Mouse (Mus musculus) adrenal gland, adult (tissue): ENCODE measurements around the gene Smtn.

Experiments
- DNase-seq, 2 experiments: peaks; one replicate each; pipeline ENCODE4 v3.0.0; 2022 to 2023; ENCODE audit warnings: low spot score in 1 of 2; ENCODE audit not compliant: inconsistent age in 2 of 2

Gene Smtn

DNA sequence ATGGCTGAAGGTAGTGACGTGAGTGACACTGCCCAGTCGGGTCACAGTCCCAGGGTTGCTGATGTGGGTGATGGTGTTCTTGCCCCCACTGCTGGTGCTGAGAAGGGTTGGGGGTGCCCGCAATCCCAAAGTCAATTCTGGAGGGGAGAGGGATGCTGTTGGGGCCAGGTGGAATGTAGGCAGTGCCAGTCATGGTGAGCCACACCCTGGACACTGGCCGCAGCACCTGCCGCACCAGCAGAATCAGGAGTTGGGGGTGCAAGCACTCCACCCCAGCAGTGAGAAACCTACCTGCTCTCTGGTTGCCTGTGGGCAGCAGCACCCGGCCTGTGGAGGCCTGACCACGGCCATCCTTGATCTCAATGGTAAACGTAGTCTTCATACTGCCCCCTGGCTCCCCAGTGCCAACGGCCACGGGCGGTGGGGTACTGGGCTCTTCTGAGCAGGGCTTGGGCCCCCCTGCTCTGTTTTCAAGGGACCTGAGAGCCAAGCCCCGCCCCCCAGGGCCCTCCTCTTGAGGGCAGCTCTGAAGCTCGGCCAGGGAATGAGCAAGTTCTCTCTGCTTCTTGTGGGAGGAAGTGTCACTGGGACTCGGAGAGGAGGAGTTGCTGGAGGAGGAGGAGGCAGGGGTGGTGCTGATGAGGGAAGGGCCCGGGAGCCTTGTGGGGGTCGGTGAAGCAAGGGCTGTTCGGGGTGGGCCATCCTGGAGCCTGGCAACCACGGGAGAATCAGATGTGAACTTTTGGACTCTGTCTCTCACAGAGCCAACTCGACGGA is 10.7 kb downstream of the Smtn start:
- no peak for DNase-seq

DNA sequence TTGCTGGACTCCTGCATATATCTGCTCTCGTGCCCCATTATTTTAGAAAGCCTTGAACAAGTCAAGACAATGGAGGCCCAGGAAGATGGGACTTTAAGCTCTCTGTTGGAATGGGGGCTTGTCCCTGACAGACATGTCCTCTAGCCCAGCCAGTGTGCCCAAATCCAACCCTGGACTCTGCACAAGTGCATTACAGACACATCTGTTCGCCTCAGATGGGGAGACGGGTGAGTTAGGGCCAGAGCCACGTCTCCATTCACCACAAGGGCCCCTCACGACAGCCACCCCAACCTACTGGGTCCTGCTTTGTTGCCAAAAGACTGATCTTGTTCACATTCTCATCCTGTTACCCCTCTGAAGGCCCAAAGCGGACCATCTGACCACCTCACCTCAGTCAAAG is 12.2 kb downstream of the Smtn start:
- DNase-seq: no peak

DNA sequence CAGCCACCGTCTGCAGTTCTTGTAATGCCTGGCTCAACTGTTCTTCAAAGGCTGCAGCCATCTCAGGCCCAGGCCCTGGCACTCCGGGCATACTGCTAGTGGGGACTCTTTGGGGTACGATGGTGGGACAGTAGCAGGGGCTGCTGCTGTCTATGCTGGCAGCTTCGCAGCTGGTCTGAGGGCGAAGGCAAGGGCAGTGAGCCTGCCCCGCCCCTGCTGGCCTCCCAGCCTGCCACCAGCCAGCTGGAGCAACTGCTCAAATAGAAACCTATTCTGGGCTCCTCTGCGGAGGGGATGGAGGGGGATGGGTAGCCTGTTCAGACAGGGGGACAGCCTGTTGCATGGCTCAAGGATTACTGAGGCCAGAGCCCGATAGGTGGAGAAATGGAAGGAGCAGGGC is 12.6 kb downstream of the Smtn start:
- DNase-seq: no peak

DNA sequence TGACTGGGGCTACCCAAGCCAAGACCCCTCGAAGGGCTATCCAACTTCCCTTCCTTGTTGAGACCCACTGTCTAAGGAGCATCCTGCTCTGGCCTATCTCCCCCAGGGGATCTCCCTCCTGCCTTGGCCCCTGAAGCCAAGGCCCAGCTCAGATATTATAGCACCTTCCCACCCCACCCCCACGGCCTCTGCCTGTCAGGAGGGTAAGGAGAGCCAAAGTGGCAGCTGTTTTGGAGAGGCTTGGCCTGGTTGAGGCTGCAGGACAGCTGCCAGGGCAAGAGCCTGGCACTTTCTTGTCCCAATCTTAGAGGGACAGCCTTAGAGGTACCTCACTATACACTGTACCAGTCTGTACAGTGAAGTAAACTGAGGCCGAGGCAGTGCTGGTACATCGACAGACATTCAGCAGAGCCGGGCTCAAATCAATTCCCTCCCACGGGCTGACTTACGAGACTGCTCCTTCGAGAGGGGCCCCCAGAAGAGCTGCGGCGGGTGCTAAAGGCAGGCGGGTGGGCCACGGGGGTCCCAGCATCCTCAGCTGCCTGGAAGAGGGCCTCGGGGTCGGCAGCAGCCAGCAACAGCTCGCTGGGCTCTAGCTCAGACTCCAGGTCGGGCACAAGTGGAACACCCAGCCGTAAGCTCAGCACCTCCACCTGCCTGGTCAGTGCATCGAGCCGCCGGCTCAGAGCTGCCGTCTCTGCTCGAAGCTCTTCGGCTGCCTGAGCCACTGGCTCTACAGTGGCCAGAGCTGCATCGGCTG is 13.3 kb downstream of the Smtn start:
- DNase-seq: no peak

DNA sequence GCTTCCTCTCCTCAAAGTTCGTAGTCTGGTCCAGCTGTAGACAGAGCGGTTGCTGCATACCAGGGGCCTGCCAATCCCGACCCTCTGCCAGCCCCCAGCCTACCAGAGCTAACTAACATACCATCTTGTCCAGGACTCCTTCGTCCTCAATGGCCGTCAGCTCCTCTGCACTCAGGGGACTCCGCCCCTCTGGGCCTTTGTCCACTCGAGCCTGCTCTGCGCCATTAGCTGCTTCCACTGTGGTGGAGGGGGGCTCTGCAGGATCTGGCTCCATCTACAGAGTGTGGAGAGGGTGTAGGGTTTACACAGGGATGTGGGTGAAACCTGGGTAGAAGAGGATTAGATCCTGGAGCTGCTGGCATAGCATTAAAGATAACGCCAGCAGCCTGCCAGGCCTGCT is 14.2 kb downstream of the Smtn start:
- DNase-seq: no peak

DNA sequence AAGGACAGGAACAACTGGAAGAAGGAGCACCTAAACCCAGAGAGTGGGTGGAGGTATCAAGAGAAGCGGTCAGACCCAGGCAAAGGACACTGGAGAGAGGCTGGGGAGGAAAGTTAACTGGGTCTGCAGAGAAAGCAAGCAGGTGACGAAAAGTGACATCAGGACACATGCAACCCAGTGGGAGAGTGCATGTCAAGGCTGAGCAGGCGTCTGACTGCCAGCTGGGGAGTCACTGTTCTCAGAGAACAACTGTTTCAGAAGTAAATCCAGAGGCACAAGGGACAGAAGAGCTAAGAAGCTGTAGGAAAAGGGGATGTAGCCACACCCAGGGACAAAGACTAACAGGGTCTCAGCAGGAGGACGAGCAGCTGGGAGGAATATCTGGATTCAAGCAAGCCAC is 14.9 kb downstream of the Smtn start:
- DNase-seq: no peak

DNA sequence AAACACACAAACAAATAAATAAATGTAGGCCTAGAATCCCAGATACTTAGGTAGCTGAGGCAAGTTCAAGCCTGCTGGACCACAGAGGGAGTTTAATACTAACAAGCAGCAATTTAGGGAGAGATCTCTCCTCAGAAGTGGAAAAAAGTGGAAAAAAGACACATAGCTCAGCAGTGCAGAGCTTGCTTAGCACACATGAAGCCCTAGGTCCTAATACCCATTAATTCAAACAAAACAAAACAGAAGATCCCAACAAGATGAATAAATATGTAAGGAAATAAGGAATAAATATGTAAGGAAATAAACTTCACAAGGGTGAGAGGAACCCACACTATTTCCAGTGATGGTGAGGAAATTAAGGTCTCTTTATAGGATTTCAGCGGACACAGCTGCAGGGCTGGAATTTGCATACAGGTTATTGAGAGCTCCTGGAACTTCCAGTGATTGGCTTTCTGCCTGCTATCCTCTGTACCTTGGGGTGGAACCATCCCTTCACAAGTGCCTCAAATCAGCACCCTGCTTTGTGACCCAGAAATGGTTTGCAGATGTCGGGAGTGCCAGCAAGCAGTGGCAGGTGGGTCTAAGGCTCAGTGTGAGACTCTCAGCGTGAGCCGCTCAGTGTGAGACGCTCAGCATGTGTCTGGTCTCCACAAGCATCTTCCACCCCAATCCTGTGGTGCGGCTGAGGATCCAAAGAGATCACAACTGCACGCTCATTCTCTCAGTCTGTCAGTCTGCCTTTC is 16.4 kb downstream of the Smtn start:
- no peak for DNase-seq

DNA sequence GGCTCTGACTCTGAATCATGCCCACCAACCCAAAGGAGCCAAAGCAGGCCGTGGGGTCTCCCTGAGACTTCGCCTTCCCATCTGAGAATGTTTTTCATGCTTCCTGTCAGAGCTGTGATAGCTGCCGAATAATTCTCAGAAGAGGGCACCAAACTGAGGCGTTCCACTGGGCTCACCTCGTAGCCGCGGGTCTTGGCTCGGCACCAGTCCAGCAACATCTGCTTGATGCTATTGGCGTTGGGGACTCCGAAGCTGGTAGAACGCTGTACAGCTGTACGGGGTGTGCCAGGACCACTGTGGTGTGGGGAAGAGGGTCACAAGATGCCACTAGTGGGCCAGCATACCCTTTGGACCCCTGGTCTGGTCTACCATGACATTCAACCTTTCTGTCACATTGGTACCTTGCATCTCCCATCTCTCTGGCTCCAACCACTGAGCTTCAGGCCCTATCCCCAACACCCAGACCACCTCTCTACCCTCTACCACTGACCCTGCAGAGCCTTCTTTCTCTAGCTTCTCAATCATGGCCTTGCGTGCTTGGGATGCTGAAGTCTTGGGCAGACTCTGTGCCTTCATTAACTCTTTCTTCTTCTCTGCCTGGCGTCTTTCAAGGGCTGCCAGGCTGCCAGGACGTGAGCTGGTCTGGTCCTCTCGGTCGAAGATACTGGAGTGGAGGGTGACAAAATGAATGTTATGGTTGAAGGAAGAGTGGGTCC is 18.0 kb downstream of the Smtn start:
- DNase-seq: no peak

DNA sequence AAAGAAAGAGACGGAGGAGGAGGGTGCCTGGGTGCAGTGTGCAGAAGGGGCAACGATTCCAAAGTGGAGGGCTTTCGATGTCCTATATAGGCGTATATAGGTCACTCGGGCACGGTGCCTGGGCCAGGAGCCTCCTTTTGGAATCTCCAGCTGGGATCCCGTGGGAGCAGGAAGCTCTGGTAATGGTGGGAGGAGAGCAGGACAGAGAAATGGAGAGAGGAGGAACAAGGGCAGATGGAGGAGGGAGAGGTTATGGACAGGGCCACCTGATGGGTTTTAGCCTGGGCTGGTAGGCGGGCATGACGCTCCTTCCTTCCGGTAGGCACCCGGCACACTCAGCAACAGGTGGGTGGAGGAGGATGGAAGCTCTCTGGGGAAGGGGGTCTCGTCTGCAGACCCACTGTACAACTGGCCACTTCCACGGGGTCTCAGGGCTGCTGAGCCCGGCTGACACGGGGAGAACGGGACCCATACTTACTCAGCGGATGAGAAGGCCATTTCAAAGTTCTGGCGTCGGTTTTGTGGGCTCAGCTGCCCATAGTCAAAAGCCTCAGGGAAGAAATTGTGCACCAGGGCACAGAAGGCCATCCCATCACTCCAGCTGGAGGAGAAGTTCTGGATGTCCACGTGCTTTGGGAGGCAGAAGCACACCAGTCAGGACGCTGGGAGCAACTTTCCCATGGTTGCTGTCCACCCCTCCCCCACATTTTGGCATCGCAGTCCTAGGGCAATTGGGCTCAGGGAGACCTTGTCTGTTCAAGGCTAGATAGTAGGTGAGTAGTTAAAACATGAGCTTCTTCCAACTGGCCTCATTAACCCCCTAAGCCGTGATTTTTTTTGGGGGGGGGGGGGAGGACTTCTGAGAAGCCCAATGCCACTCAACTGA is 18.8 kb downstream of the Smtn start:
- no peak for DNase-seq

DNA sequence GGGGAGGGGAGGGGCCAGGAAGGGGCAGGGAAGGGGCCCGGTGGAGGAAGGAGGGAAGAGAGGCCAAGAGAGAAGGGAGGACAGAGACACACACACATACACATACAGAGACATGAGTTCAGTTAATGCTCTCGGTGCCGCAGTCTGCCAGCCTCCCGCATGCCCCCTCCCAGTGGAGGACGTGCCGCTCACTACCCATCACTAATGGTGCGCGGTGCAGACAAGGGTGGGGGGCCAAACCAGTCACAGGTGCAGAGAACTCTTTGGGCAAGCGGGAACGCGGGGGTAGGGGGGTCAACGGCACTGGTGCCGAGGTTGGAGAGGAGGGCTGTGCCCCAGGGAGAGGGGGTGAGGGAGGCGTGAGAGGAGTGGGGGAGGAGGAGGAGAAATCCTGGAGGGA is 19.5 kb downstream of the Smtn start:
- DNase-seq: no peak

DNA sequence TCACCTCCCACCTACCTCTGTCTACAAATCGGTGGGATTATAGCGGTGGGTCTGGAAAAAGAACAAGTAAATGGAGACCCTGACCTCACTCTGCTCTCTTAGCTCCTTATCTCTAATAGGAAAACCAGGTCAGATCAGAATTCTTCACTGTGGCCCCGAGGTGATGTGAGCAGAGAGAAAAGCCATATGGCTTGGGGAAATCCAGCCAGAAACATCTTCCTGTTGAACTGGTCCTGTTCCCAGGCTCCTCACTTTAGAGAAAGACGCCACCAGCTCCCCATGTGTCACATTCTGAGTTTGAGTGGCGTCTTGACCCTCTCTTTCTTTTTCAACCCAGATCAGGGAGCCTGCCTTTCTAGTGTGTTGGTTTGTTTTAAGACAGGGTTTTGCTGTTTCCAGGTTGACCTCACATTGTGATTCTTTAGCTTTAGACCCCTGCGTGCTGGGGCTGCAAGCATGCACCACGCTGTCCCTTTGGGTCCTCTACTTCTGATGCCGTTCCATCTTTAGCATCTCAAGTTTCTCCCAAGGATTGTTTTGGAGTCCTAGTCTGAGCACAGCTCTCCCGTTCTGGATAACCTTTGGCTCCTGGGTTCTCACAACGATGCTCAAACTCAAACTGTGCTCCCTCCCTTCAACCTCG is 20.5 kb downstream of the Smtn start:
- DNase-seq: no peak

DNA sequence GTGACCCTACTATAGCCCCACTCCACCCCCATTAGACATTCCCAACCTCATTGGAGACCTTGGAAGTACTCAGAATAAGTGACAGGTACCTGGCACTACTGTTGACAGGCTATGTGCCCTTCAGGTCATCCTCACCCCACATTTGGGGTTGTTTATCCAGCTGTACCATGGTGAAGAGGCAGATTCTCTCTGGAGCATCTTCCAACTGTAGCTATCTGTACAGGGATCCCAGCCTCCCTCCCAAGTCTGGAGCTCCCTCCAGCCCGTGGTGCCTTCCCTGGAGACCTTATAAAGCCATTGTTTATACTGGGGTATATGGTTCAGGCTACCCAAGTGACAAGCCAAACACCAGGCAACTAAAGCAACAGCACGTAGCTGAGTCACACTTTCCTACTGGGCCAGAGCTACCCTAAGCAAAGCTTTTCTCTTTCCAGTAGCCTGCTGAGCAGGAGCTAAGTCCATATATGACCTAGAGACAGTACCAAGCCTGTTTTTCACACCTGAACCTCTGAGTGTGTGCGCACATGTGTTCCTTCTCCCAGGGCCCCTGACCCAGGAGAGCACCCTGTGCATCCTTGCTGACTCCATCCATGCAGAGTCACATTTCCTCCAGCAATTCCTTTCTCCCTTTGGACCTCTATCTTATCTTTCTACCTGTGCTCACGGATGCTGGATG is 21.2 kb downstream of the Smtn start:
- DNase-seq: peak in 1 of 2 experiments; percentile 26

DNA sequence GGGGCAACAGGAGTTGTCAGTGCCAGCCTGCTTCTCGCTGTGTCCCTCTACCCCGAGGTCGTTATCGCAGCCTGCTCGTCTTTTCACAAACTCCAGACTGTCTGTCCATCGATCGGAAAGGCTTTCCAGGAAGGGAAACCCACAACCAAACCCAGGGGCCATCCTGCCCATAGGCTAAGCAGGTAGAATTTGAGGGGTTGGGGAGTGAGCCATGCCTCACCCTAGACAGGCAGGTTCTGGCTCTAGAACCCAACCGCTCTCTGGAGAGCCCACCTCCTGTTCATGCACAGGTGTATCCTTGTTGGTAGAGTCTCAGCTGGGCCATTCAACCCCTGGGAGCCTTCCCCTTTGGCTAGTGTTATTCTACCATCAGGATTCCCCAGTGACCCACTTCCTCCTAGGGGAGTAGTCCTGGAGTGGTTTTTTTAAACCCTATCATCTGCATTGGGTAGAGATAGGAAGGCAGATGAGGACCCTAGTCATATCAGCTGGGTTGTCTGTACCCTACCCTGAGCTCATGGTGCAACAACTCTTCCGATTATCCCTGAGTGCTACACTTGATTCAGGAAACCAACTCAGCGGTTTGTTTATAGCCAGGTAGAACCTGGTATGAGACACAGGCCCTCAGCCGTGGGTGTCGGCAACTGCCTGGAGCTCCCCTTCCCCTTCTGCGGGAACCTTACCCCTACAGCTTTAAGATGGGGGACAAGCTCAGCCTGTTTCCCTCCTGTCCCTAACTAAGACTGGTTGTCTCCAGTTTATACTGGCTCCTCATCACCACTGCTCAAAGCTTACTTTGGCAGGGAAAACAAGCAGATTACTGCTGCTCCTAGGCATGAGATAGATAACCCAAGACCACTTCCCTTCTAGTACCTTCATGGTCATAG is 22.3 kb downstream of the Smtn start:
- DNase-seq: no peak

DNA sequence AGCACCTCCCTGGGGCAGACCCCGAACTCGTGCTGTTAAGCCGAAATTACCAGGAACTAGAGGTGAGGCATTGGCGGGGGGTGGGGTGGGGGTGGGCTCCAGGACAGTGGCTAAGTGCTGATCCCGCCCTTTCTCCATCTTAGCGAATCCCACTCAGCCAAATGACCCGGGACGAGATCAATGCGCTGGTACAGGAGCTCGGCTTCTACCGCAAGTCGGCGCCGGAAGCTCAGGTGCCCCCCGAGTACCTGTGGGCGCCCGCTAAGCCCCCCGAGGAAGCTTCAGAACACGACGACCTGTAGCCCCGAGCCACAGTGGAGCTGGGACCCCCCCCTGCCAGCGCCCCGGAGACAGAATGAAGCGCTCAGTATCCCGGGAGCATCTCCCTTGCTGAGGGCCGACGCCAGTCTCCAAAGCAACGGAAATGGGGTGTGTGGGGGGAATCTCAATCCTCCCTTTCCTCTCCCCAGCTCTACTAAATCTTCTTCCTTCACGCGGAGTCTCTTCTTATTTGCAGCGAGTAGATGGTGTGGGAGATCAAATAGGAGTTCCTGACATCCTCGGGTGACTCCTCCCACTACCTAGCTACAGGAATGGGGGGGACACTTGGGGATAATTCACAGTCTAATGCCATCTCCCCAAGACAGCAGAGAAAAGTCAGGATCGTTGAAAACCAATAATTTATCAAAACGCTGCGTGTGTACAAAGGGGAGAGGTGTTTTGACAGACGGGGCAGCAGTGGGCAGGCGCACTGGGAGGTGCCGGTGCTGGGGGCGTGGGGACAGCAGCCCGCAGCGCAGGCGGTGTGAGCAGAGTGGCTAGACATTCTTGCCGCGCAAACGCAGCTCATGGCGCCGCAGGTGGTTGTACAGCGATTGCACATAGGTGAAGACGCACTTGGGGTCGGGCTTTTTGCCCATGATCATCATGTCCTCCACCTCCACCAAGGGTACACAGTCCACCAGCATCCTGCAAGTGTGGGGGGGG is 23.3 kb downstream of the Smtn start:
- peak in 1 of 2 experiments; percentile 52 for DNase-seq

DNA sequence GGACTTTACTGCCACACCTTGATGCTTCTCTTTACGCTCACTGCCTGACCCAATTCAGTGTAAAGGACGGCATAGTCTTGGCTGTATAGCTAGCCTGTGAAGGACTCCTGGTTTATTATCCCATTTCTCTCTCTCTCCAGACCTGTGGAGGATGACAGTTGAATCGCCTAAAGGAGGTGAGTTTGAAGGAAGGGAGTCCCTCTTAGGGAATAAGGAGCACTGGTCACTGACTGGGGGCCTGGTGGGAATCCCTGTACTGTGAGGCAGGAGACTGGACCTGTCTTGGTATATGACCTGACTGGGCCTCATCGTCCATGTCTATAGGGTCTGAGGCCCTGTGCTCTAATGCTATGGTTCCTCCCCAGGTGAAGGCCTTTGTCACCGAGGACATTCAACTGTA is 24.3 kb downstream of the Smtn start:
- peak in 1 of 2 experiments; percentile 35 for DNase-seq

DNA sequence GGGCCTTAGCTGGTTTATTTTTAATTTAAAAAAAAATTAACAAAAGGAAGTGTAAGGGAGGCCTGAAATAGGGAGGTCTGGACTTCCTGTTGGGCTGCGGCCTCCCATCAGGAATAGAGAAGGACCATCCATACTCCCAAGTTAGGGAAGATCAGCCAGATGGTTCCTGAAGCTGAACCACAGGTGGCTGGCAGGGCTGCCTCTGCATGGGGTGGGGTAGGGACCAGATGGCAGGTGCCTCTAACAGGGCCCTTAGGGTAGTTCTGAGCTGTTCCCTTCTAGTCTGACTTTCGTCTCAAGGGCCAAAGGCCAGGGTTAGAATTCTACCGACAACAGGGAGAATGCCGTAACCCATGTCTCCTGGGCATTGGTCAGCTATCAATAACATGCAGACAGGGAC is 24.8 kb downstream of the Smtn start:
- DNase-seq: no peak

DNA sequence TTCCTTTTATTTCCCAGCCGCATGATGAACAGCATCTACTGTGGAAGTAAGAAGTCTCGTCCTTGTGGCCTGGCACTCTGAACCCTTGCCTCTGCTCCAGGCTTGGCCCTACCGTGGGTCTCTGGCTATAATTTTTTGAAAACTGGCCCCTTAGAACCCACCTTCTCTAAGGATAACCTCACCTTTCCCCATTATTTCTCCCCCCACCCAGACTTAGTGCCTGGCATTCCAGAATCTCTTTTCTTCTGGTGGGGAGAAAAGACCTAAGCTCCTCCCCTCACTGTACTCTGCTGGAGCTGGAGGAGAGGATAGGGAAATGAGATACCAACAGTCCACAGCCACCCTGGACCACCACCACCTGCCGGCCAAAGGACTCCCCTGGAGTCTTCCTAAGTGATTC is 25.2 kb downstream of the Smtn start:
- peak in 1 of 2 experiments; percentile 51 for DNase-seq
